ENCODE assay signal across 22 mouse cellular contexts in the genomic region with DNA sequence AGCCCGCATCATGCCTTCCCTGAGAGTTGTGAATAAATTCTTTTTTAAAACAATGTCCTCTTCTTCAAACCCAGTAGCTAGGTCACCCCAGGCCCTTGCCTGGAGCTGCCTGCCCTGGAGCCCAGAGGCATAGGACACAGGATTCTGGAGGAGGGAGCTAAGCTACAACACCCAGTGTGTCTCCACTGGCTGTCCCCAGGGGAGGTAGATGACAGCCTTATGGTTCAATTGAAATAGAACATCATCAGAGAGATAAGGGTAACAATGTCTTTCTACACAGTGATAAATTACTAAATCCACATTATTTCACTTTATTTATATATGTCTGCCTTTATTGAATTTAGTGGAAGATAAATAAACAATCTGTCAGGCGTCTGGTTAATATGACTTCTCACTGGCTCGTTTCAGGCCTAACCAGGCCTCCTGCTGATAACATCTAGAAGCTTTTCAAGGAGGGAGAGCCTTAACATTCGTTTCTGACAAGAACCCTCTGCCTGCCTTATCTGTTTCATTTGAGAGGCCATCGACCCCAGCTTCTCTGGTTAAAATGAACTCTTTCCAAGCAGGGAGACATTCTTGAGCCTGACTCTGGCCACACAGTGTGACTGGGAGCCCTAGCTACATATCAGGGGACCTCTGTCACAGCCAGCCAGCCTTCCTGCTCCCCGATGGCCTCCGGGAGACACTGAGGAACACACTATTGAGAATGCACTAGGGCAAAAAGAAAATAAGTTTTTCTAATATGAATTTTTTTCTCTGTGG.
DNase-seq lines count a peak whose midpoint lies in the region; ATAC-seq lines count a peak whose summit lies in the region.
"Had no signal": no experiment of that assay in that cellular context is flagged by ENCODE, and none has a peak within 500 bp of the region (broad histone marks: within the 10 kb centered on the region; RNA-seq: fewer than 3 reads in every experiment).

No protein-coding gene starts in this region.

- peak overlapping the region; percentile 48; the same call in 1 of the 2 replicates for H3K9ac ChIP-seq in heart, embryonic 13.5 days
- H3K9ac ChIP-seq: forebrain, embryonic 12.5 days; hindbrain, embryonic 15.5 days; intestine, embryonic 15.5 days; midbrain, embryonic 15.5 days; stomach, embryonic 15.5 days had no signal

- peak; percentile 13 to 20 for DNase-seq in adrenal gland, adult (ENCODE audit: inconsistent age in 2 of 2, low spot score in 1 of 2)
- DNase-seq in adrenal gland, postnatal 25 days: no peak
- no peak for DNase-seq in heart, postnatal 14 days
- DNase-seq in lung, postnatal 4 days: peak; percentile 4 to 46
- no peak for DNase-seq in lung, postnatal 10 days
- peak; percentile 37 for DNase-seq in yolk sac, embryonic 10.5 days (ENCODE audit: low spot score)
- DNase-seq: adrenal gland, adult 8-10 months; cerebellum, adult 9-11 months; heart, adult 2 months; heart, postnatal 36 days; left cerebral cortex, postnatal 4 days; liver; thymus, adult 18-20 months had no signal

- no peaks in the 10 kb centered on the region for H3K36me3 ChIP-seq in heart, embryonic 13.5 days
- H3K36me3 ChIP-seq: forebrain, embryonic 12.5 days; hindbrain, embryonic 15.5 days; intestine, embryonic 15.5 days; midbrain, embryonic 15.5 days; stomach, embryonic 15.5 days had no signal

- H3K4me2 ChIP-seq in heart, embryonic 13.5 days: no peak overlapping the region
- H3K4me2 ChIP-seq: forebrain, embryonic 12.5 days; hindbrain, embryonic 15.5 days; intestine, embryonic 15.5 days; midbrain, embryonic 15.5 days; stomach, embryonic 15.5 days had no signal

- H3K4me3 ChIP-seq in heart, embryonic 13.5 days: no peak overlapping the region
- H3K4me3 ChIP-seq: forebrain, embryonic 12.5 days; heart, adult 2 months; hindbrain, embryonic 15.5 days; intestine, embryonic 15.5 days; megakaryocyte, embryonic 14.5 days; midbrain, embryonic 15.5 days; myocyte; stomach, embryonic 15.5 days had no signal

- WGBS in heart, embryonic 13.5 days: 18% methylated on average over 7 of the region's 7 CpGs

- no peak for ATAC-seq in heart, embryonic 13.5 days (ENCODE audit: extremely low read depth, insufficient number of reproducible peaks, low FRiP score, low TSS enrichment)
- no peak for ATAC-seq in cerebellum, adult (ENCODE audit: insufficient number of reproducible peaks, low FRiP score, low TSS enrichment)
- ATAC-seq: intestine, embryonic 15.5 days; midbrain, embryonic 15.5 days had no signal

- peaks cover 12% of the 10 kb centered on the region for H3K4me1 ChIP-seq in heart, embryonic 13.5 days
- H3K4me1 ChIP-seq: forebrain, embryonic 12.5 days; hindbrain, embryonic 15.5 days; megakaryocyte, embryonic 14.5 days; midbrain, embryonic 15.5 days had no signal

- H3K27me3 ChIP-seq in heart, embryonic 13.5 days (replicated peaks): no peaks in the 10 kb centered on the region
- H3K27me3 ChIP-seq: hindbrain, embryonic 15.5 days; intestine, embryonic 15.5 days; megakaryocyte, embryonic 14.5 days; midbrain, embryonic 15.5 days; stomach, embryonic 15.5 days had no signal

- no peaks in the 10 kb centered on the region for H3K9me3 ChIP-seq in heart, embryonic 13.5 days
- H3K9me3 ChIP-seq: forebrain, embryonic 12.5 days; hindbrain, embryonic 15.5 days; intestine, embryonic 15.5 days; midbrain, embryonic 15.5 days; stomach, embryonic 15.5 days had no signal

- intact Hi-C loops in heart, postnatal 14 days (cut with DNase I): no loop called here

- H3K27ac ChIP-seq in heart, embryonic 13.5 days (replicated peaks): 0 out of 2 replicates have a peak overlapping the region, but pooled peaks have one; percentile 15
- H3K27ac ChIP-seq: forebrain, embryonic 12.5 days; heart, adult 2 months; hindbrain, embryonic 15.5 days; intestine, embryonic 15.5 days; midbrain, embryonic 15.5 days; stomach, embryonic 15.5 days had no signal

Comparison
In these comparisons a context has a peak if more than half of its experiments do, and no peak if none do; other contexts are left out.
1. DNase-seq: peak in adrenal gland, adult (2 of 2), lung, postnatal 4 days (2 of 2) and yolk sac, embryonic 10.5 days (single experiment); none in adrenal gland, postnatal 25 days (single experiment), heart, postnatal 14 days (0 of 2) and lung, postnatal 10 days (single experiment).